Mouse (Mus musculus) hindbrain, postnatal 0 days (tissue): Measurements from ENCODE around the gene Unk. TPM values are rescaled to one million over a fixed set of nuclear protein-coding genes. Genes with fewer than 3 reads are reported as not detected.

Experiments used
- ATAC-seq: fragments of 200-750 bp; cut with Nextera tagmentation; 2 replicates; pipeline ENCODE4 v1.8.0; 2017; ENCODE audit warnings: mild to moderate bottlenecking, moderate TSS enrichment, moderate library complexity
- DNase-seq: peaks from one replicate; pipeline ENCODE4 v3.0.0-alpha.2; 2015; ENCODE audit warnings: low spot score
- H3K27ac ChIP-seq: fragments of 300-500 bp; sonication (generic); 2 replicates; pipeline ENCODE4 v1.5.1; 2014; ENCODE audit warnings: mild to moderate bottlenecking
- H3K27me3 ChIP-seq: fragments of 300-500 bp; sonication (generic); 2 replicates; pipeline ENCODE4 v1.6.1; 2014; ENCODE audit warnings: low read length, mixed read lengths; ENCODE audit not compliant: insufficient read depth
- H3K36me3 ChIP-seq: fragments of 300-500 bp; sonication (generic); 2 replicates; pipeline ENCODE4 v1.6.1; 2014; ENCODE audit warnings: low read length, mixed read lengths; ENCODE audit not compliant: insufficient read depth
- H3K4me1 ChIP-seq: fragments of 300-500 bp; sonication (generic); 2 replicates; pipeline ENCODE4 v1.6.1; 2014; ENCODE audit warnings: antibody characterized with exemption, low read length, mixed read lengths; ENCODE audit not compliant: insufficient read depth
- H3K4me2 ChIP-seq: fragments of 300-500 bp; sonication (generic); 2 replicates; pipeline ENCODE4 v1.6.1; 2014; ENCODE audit warnings: low read depth, mild to moderate bottlenecking, low read length, moderate library complexity, mixed read lengths
- H3K4me3 ChIP-seq: fragments of 300-500 bp; sonication (generic); 2 replicates; pipeline ENCODE4 v1.5.1; 2014; ENCODE audit warnings: low read length
- H3K9ac ChIP-seq: fragments of 300-500 bp; sonication (generic); replicated peaks from 2 replicates; pipeline ENCODE4 v1.6.1; 2014; ENCODE audit warnings: mild to moderate bottlenecking, low read length, moderate library complexity, mixed read lengths
- H3K9me3 ChIP-seq: fragments of 300-500 bp; sonication (generic); 2 replicates; pipeline ENCODE4 v1.6.1; 2016; ENCODE audit warnings: low read length, mixed read lengths
- CTCF ChIP-seq: IDR thresholded peaks from 2 replicates; pipeline ENCODE4 v1.5.1; 2016; ENCODE audit warnings: antibody characterized with exemption, control low read depth, low read depth
- WGBS: fragments of 180-500 bp; shearing (Covaris S2); extraction: QIAGEN DNeasy Blood & Tissue Kit; methylation state at CpG from one replicate; pipeline ENCODE4 v1.1.7; 2014; 5-methylcytosine and 5-hydroxymethylcytosine counted together
- polyA plus RNA-seq: library from polyadenylated mRNA; unstranded; fragments of >200 nt; fragmentation: Nextera tagmentation; extraction: Ambion mirVana; gene quantifications from 2 replicates; pipeline ENCODE4 v1.2.1, GENCODE M21; 2015
- total RNA-seq: library from RNA; depleted of rRNA; stranded (reverse); fragments of >200 nt; gene quantifications from 2 replicates; pipeline ENCODE4 v1.2.3, GENCODE M21; 2014; rRNA removed

Gene Unk
- total RNA-seq, result 47.1 and 50.2 TPM in 2 replicates
- polyA plus RNA-seq, result 22.8 and 24.5 TPM in 2 replicates

GRCm38 (mm10) chr11:116030088-116030897 lies at the start of gene Unk:
Unk (plus strand) TSS chr11:116030322.
- no peak for TF ChIP-seq CTCF
- peaks cover 8% of the 10 kb centered on the region for H3K4me1 ChIP-seq
- 1% methylated on average over 62 of the region's 67 CpGs for WGBS

GRCm38 (mm10) chr11:115982472-115982871 lies 47.6 kb upstream of the Unk start:
- H3K36me3 ChIP-seq, result no peaks in the 10 kb centered on the region
- H3K4me2 ChIP-seq, result no peak overlapping the region
- H3K27me3 ChIP-seq, result no peaks in the 10 kb centered on the region
- DNase-seq (no peak), ATAC-seq (no peak)
- no peaks in the 10 kb centered on the region for H3K9me3 ChIP-seq
- no peak overlapping the region for H3K27ac ChIP-seq
- no peak for TF ChIP-seq CTCF
- no peak overlapping the region for H3K4me3 ChIP-seq
- 76% methylated on average over 15 of the region's 15 CpGs for WGBS
- no peak overlapping the region for H3K9ac ChIP-seq
- H3K4me1 ChIP-seq, result no peaks in the 10 kb centered on the region

More at GRCm38 (mm10) chr11:116030088-116030897, at the start of gene Unk:
- peak within 1 kb of the TSS; percentile 60 for H3K4me2 ChIP-seq
- no peaks in the 10 kb centered on the region for H3K9me3 ChIP-seq
- ATAC-seq (peak; percentile 97), DNase-seq (peak; percentile 100)
- peak within 1 kb of the TSS; percentile 100 for H3K27ac ChIP-seq
- H3K4me3 ChIP-seq, result peak within 1 kb of the TSS; percentile 66
- H3K9ac ChIP-seq, result peak within 1 kb of the TSS; percentile 92
- H3K36me3 ChIP-seq, result no peaks in the 10 kb centered on the region
- H3K27me3 ChIP-seq, result no peaks in the 10 kb centered on the region

GRCm38 (mm10) chr11:115983291-115983690 lies 46.8 kb upstream of the Unk start:
- no peaks in the 10 kb centered on the region for H3K9me3 ChIP-seq
- no peak overlapping the region for H3K27ac ChIP-seq
- H3K36me3 ChIP-seq, result no peaks in the 10 kb centered on the region
- no peak for DNase-seq
- H3K4me1 ChIP-seq, result no peaks in the 10 kb centered on the region
- no peaks in the 10 kb centered on the region for H3K27me3 ChIP-seq
- 81% methylated on average over 8 of the region's 8 CpGs for WGBS
- ATAC-seq, result no peak
- H3K4me3 ChIP-seq, result no peak overlapping the region
- no peak overlapping the region for H3K9ac ChIP-seq
- H3K4me2 ChIP-seq, result no peak overlapping the region
- TF ChIP-seq CTCF, result no peak

GRCm38 (mm10) chr11:115989686-115990085 lies 40.4 kb upstream of the Unk start:
- no peak for TF ChIP-seq CTCF
- H3K4me1 ChIP-seq, result no peaks in the 10 kb centered on the region
- no peak overlapping the region for H3K27ac ChIP-seq
- no peak overlapping the region for H3K9ac ChIP-seq
- H3K9me3 ChIP-seq, result no peaks in the 10 kb centered on the region
- WGBS, result 31% methylated on average over 13 of the region's 15 CpGs
- DNase-seq (no peak), ATAC-seq (no peak)
- H3K4me3 ChIP-seq, result no peak overlapping the region
- no peak overlapping the region for H3K4me2 ChIP-seq
- no peaks in the 10 kb centered on the region for H3K36me3 ChIP-seq
- no peaks in the 10 kb centered on the region for H3K27me3 ChIP-seq

DNA sequence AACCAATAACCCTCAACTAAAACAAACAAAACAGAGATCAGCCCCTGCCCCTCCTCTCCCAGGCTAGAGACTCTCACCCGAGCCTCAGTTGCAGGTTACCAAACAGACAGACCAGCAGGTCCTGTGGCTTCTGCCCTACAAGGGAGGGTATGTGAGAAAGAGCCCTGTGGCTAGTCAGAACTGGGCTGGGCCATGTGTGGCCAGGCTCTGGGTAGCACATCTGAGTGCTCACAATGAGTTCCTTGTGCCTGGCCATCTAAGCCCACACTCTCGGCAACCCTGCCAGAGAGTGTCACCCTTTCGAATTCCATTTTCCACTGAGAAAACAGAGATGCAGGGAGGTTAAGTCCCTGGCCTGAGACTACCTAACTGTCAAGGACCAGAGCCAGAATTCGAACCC lies 38.0 kb upstream of the Unk start:
- no peaks in the 10 kb centered on the region for H3K4me1 ChIP-seq
- no peaks in the 10 kb centered on the region for H3K27me3 ChIP-seq
- H3K4me2 ChIP-seq, result no peak overlapping the region
- H3K4me3 ChIP-seq, result no peak overlapping the region
- ATAC-seq (no peak), DNase-seq (no peak)
- H3K9ac ChIP-seq, result no peak overlapping the region
- H3K36me3 ChIP-seq, result no peaks in the 10 kb centered on the region
- TF ChIP-seq CTCF, result no peak
- H3K27ac ChIP-seq, result no peak overlapping the region
- no peaks in the 10 kb centered on the region for H3K9me3 ChIP-seq
- WGBS, result 59% methylated on average over 4 of the region's 4 CpGs

DNA sequence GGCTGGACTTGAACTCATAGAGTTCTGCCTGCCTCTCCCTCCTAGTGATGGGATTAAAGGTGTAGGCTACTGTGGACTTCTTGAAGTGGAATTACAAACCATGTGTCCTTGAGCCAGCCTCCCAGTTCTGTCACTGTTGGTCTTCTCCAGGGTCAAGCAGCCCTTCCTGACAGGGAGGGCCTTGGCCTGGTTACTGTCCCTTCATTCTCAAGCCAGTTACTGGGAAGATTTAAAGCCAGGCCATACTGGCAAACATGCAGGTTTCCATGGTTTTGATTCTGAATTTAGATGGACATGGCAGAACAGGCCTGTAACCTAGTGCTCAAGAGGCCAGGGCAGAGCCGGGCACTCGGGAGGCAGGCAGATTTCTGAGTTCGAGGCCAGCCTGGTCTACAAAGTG lies 34.9 kb upstream of the Unk start:
- DNase-seq (no peak), ATAC-seq (no peak)
- Histone ChIP-seq H3K36me3 (no peaks in the 10 kb centered on the region), H3K4me2 (no peak overlapping the region), H3K4me1 (no peaks in the 10 kb centered on the region), H3K27ac (no peak overlapping the region), H3K27me3 (no peaks in the 10 kb centered on the region), H3K4me3 (no peak overlapping the region), H3K9ac (no peak overlapping the region), H3K9me3 (no peaks in the 10 kb centered on the region)
- no peak for TF ChIP-seq CTCF
- 88% methylated on average over 3 of the region's 3 CpGs for WGBS

- Histone ChIP-seq H3K9me3 (no peaks in the 10 kb centered on the region), H3K36me3 (no peaks in the 10 kb centered on the region), H3K4me1 (no peaks in the 10 kb centered on the region), H3K27ac (no peak overlapping the region), H3K4me2 (no peak overlapping the region), H3K9ac (no peak overlapping the region), H3K4me3 (no peak overlapping the region), H3K27me3 (no peaks in the 10 kb centered on the region)
- DNase-seq (no peak), ATAC-seq (no peak)
- 80% methylated on average over 4 of the region's 4 CpGs for WGBS
- no peak for TF ChIP-seq CTCF
Measured at GRCm38 (mm10) chr11:115997047-115997446, 33.1 kb upstream of the Unk start.
